Mouse (Mus musculus) G1E-ER4 (cell line): ENCODE results near the gene Tmem88b. TPM values are rescaled to one million over a fixed set of nuclear protein-coding genes. Genes with fewer than 3 reads are reported as not detected.

ENCODE experiments used
- GATA1 ChIP-seq: IDR thresholded peaks from one replicate; pipeline ENCODE4 v1.8.0; 2012; ENCODE audit warnings: low read length, inconsistent platforms
- polyA plus RNA-seq: library from polyadenylated mRNA; stranded (reverse); fragments of >175 nt; gene quantifications from 2 replicates; pipeline ENCODE4 v1.2.3, GENCODE M21; 2012

Tmem88b gene
- polyA plus RNA-seq, 1 experiment: 0.06 TPM

DNA sequence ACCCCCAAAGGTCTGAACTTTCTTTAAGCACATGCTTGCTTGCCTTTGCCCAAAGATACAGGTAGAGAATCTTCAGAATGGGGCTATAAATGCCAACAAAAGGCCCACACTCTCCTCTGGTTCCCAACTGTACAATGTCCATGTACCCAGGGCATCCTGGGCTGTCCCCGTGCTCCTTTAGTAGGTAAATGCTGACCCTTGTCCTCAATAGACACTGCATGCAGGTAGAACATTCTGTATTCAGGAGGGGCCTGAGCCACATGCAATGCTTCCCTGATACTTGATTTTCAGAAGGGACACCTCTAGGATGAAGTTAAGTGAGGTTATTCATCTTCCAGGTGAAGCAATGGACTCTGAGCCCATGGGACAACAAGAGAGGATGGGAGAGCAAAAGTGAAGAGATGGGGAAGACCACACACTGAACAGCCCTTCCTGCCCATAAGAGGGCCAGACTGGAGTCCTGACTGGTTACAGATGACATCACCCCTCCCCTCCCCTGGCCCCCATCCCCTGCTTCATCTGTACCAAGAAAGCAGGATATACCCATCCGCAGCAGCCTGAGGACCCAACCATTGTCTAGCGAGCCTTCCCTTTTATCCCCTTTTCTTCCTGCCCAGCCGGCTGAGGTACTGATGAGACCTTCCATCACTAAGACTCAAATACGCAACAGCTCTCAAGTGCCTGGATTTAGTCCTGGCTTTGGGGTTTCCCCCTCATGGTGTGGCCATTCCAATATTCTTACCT, 12.2 kb downstream of the Tmem88b start:
- TF ChIP-seq GATA1: no peak

DNA sequence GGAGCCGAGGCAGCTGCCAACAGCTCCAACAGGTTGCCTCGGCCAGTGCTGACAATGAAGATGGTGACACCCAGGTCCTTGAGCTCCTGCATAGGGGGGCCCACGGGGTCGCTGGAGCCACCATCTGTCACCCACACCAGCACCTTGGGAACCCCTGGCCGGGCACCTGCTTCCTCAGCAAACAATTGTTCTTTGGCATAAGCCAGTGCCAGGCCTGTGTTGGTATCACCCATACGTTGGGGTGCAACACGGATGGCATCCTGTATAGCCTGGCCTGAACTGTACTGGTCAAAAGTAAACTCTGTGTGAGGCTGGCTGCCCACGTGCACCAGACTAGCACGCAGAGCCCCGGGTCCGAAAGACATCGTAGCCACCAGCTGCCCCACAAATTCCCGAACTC, 12.9 kb downstream of the Tmem88b start:
- no peak for TF ChIP-seq GATA1

DNA sequence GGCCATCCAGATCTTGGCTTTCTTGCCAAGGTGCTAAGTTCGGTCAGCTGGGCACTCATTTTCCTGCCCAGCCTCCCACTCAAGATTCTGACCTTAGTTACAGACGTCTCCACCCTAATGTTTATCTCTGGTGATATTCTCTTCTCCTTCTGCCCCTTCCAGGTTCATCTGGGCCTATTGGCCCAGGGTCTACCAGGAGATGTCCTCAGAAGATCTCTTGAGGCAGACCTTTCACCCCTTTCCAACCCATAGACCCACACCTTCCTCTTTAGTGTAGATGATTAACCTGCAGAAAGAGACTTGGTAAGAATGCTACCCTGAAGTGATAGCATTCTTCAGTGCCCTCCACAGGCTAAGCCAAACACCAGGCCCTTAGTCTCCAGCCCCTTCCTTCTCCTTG, 14.0 kb downstream of the Tmem88b start:
- no peak for TF ChIP-seq GATA1

DNA sequence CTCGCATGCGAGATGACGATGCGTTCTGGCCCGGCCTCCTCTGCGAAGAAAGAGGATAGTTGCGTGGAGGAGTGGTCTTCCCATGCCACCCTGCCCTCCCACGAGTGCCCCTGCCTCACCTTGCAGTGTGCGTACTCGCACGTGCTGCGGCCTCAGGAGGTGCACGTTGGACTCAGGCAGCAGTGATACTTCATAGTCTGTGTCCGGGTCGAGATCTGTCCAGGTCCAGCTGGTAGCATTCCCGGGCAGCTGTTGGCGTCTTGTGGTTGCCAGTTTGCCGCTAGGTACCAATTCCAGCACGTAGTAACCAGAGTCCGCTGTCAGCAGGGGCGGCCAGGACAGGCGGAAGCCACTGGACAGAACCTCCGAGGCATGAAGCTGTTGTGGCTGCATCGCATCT, 15.0 kb downstream of the Tmem88b start:
- no peak for TF ChIP-seq GATA1

DNA sequence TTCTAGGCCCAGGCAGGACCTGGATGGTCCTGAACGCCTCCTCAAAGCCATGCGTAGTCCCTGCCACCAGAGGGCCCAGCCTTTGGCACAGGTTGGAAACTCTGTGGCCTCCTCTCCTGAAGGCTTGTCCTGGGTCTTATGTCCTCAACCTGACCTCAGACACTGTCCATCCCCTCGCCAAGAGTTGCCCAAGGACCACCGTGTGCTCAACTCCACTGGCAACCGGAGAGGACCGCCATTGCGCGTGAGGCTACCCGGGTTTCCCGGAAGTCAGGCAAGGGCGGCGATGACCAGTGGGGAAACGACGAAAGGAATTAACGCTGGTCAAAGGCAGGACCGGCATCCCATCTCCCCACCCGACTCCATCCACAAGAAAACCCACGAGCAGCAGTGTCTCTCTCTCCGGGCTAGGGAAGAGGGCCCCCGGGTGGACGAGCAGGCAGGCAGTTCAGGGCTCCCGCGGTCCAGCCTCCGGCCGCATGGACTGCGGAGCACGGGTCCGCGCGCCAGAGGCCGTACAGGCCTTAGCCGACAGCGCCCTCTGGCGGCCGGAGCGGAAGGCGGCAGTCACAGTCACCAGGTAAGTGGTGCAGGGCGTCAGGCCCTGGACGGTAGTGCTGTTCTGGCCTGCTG, 15.7 kb downstream of the Tmem88b start:
- TF ChIP-seq GATA1: no peak

DNA sequence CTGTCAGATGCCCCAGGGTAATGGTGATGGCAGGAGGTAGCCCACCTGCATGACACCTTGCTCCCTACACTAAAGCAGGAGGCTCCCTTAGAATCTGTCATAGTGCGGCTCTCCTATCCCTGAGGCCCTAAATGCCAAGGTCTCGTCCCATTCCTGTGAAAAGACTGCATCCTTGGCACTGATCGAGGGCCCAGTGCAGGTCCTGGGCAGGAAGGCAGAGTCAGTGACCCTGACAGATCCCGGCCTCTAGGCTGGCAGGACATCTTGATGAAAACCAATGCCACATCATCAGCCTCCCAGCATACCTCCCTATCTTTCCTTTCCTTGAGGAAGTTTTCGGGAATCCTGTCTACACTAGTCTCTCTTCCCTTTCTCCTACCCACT, 16.2 kb downstream of the Tmem88b start:
- no peak for TF ChIP-seq GATA1

DNA sequence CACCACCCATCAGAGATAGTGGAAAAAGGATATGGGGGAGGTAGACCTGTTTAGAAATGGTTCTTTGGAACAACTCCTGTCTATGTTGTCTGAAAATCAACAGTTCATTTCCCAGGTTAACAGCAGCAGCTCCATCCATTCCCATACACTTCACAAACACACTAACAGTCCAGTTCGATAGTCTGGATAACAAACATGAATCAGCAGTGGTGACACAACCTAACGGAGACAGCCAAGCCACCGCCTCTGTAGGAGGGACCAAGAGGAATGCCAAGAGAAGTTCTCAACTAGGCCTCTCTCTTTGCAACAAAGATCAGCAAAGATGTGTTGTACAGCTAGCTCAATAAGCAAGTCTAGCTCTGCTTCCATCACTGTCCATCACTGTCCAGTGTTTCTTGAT, 23.3 kb downstream of the Tmem88b start:
- TF ChIP-seq GATA1: no peak

DNA sequence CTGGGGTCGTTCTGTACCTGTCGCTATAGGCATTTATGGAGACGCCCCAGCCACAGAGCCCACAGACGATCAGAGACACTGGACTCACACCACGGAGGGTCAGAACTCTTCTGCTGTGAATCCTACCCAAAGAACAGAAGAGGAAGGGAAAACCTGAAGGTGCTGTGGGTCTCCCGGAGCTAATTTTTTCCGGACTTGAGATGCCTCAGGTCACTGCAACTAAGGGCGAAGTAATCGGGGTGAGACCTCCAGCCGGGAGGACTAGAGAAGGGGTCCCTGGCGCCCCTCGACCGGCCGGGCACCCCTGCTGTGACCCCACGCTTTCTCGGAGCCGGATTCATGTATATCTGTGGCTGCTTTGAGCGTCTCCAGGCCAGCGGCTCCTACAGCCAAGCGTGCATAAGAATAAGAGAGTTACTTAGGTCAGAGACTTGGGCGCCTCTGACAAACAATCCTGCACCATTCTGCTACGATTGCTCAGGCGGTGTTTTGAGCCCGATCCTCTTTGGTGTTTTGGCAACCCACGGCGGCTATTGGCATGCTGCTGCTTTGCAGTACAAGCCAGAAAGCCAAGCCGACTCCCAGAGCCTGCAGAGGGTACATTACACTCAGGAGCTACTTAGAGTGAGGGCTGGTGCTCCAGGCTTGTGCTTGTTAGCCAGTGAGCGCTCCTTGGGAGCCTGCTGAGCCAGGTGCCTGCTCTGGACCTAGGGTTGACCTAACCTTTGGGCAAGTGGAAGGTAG, 24.1 kb downstream of the Tmem88b start:
- no peak for TF ChIP-seq GATA1

DNA sequence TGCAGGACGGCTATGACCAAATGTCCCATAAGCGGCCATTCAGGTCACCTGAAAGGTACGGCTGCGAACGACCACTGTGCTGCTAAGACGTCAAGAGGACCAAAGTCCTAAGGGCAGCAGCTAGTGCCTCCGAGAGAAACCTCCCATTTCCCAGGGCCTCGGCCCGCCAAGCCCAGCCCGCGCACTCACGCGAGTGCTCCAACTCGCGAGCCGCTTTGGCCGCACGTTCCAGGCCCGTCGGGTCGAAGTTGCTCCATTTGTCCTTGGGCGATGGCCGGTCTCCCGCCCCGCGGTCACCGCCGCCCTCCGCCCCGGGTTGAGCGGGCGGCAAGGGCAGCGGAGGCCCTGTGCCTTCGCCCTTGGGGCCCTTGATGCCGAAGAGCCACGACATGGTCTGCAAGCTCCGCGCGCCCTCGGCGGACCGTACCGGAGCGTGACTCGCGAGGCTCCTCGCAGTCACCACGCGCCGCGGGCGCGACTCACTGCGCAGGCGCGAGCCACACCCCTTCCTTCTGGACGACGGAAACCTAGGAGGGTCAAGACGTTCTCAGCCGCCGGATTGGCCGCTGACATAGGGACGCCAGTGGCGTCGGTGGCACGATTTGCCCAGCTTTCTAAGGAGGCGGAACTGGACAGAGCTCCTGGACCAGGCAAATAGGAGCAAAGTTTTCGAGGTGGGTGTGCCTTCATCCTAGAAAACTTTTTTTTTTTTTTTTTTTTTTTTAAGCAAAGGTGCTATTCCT, 24.9 kb downstream of the Tmem88b start, which contains the start of gene Atad3a:
TSS of gene Atad3a (minus strand) at position 481 of the 743 bp plus-strand sequence.
- no peak for TF ChIP-seq GATA1

DNA sequence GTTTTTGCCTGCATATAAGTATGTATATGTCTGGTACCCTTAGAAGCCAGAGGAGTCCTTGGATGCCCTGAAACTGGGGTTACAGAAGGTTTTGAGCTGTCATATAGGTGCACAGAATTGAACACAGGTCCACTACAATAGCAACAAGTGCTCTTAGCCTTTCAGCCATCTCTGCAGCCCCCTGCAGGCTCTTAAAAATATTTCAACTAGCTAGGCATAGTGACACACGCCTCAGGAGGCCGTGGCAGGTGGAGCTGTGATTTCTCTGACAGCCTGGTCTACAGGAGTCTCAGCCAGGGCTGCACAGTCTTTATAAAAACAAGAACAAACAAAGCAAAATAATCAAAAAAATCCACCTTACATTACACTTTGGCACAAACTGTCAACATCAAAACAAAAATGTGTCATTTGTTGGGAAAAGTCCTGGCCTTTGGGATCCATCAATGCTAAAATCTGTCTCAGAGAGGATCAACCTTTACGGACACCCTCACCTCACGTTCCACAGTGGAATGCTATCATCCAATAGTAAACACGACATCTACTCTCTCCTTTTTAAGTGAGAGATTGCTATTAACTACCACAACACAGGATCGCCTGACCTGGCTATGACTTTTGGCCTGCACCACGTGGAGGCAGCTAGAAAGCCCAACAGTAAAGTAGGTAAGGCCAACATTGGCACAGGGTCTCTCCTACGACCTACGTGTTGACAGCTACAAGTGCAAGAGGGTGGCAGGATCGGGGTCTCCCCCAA, 25.6 kb downstream of the Tmem88b start:
- TF ChIP-seq GATA1: no peak

DNA sequence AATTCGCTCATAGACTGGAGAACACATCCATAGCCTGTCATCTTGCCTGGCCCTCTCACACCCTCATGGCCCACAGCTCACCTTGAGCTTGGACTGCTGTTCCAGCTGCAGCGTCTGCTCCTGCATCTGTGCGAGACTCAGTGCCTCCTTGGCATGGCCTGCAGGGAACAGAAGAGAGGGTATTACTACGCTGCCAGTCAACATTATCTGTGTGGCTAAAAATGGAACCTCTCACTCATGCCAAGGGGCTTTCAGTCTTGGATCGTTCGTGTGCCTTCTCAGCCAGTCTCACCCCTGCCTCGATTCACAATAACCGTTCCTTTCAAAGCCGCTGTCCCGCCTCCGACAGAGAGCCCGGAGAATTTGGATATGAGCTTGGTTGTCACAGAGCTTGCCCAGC, 28.7 kb downstream of the Tmem88b start:
- TF ChIP-seq GATA1: no peak

DNA sequence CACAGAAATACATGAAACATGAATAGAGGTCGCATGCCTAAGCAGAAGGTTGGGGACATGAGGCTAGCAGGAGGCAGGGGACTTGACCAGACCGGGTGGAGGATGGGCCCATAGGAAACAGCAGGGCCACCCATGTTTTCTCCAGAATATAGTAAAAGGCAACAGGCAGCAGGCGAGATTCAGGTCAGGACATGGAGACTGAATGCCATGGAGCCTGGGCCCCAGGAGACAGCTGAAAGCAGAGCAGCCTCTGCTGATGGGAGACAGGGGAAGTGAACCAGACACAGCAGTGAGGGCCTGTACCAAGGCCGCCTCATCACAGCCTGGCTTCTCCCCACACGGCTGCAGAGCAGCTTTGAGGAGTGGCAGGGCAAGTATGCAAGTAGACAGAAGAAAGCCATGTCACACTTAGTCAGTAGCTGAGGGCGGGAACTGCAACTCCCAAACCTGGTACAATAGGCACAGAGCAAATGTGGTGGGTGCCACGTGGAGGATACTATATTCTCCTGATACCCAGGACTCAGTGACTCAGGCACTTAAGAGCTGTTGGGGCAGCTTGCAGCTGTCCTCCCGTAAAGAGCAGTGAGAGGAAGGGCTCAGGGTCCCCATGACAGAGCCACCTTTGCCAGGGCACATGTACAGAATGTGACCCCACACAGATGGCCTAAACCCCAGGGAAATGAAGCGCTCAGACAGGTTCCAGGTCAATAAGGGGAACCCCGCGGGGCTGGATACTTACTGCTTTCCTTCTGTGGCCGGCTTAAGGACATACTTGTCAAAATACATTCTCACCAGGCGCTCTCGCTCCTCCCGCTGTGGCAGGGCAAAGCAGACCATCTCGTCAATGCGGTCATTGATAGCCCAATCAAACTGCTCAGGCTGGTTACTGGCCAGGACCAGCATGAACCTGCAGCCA, 38.8 kb downstream of the Tmem88b start:
- no peak for TF ChIP-seq GATA1

DNA sequence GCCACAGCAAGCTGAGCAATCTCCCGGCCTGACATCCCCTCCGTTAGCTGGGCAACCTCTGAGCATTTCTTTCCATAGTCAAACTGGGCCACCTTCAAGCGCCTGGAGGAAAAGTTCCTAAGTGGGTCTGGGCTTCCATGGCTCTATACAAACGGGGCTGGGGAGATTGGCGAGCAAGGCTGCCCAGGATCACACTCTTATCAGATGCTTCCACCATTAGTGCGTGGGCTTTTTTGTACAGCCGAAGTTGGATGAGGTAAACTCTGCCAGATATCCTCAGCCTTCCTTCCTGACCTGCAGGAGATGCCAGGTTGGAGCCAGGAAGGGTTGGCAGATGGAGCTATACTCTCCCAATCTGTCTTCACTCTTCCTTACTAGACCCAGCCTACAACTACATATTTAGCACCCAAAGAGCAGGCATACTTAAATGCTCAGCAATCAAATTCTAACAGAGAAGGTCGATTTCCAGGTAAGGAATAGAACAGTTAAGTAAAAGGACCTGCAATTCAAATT, 39.6 kb downstream of the Tmem88b start:
- no peak for TF ChIP-seq GATA1

DNA sequence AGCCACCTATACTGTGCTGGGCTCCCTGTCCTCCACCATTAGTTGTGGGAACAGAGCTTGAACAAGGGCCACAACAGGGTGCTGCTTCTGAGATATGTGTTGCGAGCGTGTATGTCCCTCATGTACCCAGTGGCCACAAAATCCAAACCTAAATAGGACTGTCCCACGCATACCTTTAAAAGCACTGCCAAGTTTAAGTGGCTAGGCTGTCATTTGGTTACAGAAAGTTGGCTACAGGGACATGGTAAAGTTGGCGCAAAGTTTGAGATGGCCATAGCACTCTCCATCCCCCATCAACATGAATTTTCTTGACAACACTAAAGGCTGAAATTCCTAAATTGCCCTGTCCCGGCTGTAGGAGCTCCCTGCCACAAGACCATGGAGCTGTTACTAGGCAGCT, 40.5 kb downstream of the Tmem88b start:
- TF ChIP-seq GATA1: no peak
